Mouse (Mus musculus): ENCODE data around the gene Pet100.
"Not testable (repeated sequence)": the region's sequence is repeated elsewhere in the genome, so short reads cannot be mapped to it uniquely, and the experiment has no call there.

Pet100 gene

DNA sequence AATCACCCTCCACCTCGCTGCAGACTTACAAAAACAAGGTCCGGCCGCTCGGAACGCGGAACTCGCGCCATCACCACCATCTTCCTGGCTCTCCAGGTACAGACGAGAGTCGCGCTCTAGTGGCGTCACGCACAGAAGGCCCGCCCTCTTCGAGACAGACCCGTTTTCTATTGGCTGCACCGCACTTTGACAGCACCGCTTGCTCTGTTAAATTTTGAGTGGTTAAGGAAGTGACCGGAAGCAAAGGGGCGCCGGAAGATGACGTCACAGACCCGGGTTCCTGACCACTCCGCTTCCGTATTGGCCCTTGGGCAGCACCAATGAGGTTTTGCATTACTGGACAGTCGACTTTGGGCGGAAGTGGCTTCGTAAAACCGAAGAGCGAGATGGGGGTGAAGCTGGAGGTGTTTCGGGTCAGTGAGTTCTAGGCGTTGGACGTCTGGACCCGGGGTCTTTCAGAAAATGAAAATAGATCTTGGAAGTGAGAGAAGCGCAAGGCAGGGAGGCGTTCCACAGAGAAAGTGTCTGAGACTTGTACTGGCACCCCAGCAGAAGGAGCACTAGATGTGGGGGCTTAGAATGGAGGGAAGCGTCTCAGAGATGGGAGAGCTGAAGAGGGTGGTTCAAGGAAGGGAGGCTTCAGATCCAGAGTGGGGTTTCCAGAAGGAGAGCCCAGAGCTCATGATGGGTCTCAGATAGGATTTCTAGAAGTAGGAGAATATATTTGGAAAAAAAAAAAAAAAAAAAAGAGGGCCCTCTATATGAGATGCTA lies at the start of gene Pet100, which contains the start of gene Xab2:
Gene Pet100 (plus strand): TSS at position 350 of the 772 bp plus-strand sequence.
Gene Xab2 (minus strand): TSS at position 118 of the 772 bp plus-strand sequence.
- DNase-seq = peak; percentile 99

DNA sequence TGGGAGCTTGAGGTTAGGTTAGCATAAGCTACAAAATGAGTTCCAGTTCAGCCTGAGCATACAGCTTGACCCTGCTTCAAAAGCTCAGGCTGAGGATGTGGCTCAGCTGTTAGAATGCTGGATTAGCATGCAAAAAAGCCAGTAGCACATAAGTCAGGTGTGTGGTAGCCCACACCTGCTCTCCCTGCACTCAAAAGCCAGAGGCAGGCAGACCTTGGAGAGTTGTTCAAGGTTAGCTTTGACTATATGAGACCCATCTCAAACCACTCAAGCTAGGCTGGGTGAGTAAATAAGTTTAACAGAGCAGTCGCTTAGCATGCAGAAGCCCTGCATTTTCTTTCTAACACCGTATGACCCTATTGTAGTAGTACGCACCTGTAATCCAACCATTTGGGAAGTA lies 46.8 kb upstream of the Pet100 start:
- no peak for DNase-seq

DNA sequence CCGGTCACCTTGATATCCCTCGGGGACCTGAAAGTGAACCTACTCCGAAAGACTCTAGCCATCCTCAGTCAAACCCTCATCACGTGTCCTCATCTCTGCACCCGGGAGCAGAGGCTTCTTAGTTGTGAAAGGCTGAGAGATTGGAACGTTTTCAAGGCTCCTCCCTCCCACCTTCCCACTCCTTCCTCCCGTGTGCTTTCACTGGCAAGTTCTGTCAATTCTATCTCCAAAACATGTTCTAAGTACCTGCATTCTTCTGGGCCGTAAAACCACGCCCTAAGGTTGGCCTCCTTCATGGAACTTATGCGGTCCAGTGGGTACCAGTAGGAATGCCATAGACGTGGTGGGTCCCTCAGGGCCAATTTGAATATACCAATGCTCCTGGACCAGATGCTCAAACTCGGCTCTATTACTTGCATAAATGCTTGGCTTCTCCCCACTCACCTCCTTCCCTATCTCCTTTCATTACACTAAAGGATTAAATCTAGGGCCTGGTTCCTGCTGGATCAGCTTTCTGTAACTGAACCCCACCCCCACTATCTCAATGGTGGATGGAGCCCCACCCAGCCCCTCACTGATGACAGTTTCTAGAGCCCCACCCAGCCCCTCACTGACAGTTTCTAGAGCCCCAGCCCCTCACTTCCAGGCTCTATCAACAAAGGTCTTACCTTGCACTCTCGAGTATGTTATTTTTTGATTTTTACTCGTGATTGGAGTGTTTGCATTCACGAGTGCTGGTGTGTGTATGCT lies 45.0 kb upstream of the Pet100 start:
- no peak for DNase-seq

DNA sequence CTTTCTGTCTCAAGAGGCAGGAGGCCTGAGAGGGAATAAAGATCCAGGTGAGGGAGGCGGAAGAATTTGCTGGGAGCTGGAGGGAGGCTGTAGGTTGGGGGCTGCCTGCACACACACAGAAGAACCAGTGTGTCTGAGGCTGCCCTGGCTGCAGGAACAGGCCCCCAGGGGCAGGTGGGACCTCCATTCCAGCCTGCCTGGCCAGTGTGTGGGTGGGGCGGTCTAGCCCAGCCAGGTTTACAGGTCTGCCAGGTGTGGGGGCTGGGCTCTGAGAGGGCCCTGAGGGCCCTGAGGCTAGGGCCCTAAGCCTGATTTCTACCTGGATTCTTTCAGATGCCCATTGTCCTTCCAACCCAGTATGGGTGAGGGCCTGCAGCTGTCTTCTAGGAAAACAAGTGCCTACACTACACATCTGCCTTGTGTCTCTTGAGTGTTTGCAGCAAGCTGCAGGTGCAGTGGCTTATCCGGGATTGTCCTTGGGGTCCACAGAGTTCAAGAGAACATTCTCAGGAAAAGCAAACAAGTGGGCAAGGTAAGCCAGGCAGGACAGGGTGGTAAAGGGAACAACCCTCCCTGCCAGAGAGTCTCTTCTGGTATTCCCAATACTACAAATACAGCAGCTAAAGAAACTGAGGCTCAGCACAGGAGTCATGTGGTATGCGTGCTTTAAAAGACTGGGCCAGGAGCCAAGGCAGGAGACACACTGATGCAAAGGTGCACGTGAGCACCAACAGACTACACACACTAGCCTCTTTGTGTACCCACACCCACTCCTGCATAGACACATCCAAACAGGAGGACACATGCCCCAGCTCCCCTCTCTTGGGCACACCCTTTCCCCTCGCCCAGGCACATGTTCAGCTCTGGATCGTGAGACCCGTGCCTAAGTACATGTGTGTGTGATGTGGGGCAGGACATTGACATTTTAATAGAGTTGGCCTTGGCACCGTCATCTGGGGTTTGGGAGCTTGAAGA lies 41.7 kb upstream of the Pet100 start:
- no peak for DNase-seq

DNA sequence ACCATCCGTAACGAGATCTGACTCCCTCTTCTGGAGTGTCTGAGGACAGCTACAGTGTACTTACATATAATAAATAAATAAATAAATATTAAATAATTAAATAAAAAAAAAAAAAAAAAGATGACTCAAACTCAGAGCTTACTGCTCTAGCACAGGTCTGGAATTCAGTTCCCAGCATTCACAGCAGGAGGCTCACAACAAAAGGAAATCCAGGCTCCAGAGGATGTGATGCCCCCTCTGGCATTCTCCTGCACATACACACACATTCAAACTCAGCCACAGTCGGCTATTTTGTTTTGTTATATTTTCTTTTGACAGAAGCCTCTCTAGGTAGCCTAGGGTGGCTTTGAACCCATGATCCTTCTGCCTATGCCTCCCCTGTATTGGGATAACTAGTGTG lies 39.4 kb upstream of the Pet100 start:
- DNase-seq = not testable (repeated sequence)

DNA sequence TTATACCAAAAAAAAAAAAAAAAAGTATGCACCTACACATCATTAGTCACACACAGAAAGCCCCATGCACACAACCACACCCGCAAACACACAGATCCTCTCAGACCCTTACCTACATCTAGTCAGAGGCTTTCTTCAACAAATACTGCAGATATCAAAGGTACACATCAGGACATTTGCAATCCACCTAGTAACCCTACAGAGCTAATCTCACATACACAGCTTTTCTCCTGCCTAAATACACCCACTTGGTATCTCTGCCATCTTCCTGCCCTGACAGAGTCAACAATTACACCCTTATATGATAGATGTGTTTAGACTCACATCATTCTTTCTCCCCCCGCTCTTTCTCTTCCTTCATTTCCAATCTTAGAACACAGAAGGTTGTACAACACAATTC lies 34.9 kb upstream of the Pet100 start:
- DNase-seq = no peak

DNA sequence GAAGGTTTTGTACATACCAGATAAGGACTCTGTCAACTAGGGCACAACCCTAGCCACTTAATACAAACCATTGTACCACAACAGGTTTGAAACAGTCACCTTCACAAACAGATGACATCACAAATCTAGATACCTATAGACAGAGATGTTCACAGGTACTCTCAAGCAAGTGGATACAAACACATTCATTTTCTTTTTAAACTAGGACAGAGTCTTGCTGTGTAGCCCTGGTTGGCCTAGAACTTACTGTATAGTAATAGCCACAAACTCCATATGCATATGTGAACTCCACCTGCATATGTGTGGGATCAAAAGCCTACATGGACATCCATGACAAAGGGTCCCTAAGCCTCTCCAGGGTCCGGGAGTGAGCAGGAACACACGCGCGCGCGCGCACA lies 34.4 kb upstream of the Pet100 start, which contains the start of gene Camsap3:
Gene Camsap3 (plus strand): TSS at position 301 of the 398 bp plus-strand sequence.
- DNase-seq = no peak

DNA sequence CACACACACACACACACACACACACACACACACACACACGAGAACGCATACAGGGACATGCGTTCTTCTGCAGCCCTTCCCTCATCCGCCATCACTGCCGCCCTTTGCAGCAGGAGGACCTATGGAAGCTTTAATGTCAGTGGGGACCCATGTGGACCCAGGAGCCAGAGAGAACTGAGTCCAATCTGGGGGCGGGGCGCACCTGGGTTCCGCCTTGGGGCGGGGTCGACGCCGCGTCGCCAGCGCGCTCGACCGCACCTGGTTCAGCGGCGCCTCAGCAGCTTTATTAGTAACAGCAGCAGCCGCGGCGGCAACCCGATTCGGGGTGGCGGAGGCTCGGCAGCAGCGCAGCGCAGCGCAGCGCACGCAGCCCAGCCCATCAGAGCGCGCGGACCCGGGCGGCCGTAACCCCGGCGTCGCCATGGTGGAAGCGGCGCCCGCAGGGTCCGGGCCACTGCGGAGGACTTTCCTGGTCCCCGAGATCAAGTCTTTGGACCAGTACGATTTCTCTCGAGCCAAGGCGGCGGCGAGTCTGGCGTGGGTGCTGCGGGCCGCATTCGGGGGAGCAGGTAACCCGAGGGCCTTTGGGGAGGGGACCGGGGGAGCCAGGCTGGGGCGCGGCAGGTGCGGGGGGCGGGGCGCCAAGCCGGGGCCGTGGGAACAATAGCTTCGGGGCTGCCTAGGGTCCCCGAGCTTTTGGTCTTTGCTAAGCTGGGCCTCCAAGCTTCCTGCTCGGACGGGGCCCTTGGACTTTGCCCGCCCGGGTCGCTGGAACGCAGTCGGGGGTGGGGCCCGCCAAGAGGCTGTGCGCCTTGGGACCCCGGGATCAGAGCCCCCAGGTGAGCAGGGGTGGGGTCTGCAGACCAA lies 33.7 kb upstream of the Pet100 start:
- DNase-seq = peak; percentile 89

DNA sequence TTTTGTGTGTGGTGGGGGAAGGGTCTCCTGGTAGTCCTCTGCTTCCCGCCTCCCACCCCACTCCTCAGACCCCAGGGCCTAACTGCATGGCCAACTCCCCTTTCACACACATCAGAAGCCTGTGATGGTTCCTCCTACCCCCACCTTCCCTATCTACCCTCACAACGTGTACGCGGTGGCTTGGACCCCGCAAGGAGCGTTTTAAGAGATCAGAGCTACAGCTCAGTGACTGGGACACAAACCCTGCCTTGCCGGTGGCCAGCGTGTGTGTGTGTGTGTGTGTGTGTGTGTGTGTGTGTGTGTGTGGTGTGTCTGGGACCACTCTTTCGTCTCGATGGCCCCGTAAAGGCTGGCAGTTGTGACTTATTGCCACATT lies 33.1 kb upstream of the Pet100 start:
- DNase-seq = no peak

DNA sequence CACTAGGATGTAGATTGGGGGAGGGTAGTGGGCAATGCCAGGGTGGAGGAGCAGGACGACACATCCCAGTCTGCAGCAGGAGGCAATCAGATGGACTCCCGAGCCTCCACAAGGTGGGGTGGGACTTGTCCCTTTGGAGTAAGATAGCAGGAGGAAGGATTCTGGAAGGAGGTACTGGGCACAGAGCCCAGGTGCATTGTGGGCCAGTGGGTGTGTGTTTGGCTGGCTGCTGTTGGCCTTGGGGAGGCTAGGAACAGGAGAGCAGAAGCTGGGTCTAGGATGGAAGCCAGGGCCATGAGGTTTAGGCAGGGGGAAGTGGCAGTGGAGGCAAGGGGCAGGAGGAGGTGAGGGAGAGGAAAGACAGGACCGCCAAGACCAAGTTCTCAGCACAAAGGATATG lies 27.9 kb upstream of the Pet100 start:
- peak; percentile 19 for DNase-seq

DNA sequence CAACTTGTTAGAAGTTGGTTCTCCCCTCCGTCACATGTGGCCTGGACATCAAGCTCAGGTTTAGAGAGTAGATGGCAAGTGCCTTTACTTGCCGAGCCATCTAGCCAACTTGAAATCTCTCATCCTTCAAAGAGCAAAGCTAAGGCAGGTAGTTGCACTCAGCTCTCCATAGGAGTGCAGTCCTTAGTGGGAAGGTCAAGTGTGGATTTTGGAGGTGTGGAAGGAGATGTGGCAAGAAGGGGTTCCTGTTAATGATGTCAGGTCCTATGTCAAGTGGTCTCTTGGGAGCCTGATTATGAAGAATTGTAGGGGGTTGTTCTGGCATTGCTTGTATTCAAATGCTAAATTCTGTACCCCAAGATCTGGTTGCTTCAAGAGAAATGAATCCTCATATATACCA lies 26.9 kb upstream of the Pet100 start:
- no peak for DNase-seq

DNA sequence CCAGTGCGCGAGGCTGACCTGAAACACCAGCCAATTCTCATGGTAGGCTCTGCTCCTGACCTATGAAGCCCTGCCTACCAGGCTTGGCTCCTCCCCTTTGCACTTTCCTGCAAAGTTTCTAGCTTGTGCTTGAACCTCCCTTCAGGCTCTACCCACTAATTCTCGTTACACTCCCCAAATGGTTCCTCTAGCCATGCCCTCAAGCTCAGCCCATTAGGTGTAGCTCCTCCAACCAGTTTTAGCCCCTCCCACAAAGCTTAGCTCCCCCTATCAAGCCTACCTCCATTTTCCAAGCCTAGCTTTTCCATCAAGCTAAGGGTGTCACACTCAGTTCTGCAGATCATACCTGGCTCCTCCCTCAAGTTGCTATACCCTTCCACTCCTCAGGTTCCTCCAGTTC lies 23.3 kb upstream of the Pet100 start:
- no peak for DNase-seq

DNA sequence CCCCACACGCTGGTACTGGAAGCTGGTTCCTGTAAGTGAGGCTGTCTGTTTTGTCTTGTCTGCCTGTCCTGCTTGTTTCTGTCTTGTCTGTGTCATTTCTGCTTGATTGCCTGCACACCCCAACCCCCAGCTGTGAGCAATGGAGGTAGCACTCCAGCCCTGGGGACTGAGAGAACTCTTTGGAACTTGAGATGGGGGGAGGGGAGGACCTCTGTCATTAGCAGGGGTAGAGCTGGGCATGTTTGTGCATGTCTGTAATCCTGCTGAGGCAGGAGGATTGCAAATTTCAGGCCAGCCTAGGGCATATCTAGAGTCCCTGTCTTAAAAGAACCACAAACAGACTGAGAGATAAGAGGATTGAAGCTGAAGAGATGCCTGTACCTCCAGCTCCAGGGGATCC lies 22.1 kb upstream of the Pet100 start:
- no peak for DNase-seq

DNA sequence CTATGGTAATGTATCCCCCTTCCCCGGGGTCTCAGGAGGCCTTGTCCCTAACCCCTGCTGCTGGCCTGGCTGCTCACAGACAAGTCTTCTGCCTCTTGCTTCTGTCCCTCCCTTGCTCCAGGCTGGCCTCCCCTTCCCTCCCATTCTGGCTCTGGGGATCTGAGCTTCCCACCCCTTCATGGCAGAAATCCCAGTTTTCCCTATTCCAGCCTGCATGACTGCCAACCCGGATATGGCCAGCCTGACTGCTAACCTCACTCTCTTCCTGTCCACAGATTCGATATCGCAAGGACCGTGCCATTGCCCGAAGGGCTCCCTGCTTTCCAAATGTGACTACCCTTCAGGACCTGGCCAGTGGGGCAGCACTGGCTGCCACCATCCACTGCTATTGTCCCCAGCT lies 20.9 kb upstream of the Pet100 start:
- DNase-seq = peak; percentile 62

DNA sequence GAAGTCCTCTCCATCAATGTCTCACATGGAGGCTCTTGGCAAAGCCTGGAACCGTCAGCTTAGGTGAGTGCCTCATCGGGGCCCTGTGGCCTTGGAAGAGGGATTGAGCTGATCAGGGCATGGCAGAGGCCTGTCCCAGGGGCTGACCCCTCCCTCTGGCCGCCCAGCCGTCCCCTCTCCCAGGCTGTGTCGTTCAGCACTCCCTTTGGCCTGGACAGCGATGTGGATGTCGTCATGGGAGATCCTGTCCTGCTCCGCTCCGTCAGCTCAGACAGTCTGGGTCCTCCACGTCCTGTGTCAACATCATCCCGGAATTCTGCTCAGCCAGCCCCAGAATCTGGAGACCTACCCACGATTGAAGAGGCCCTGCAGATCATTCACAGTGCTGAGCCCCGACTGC lies 17.9 kb upstream of the Pet100 start:
- no peak for DNase-seq

DNA sequence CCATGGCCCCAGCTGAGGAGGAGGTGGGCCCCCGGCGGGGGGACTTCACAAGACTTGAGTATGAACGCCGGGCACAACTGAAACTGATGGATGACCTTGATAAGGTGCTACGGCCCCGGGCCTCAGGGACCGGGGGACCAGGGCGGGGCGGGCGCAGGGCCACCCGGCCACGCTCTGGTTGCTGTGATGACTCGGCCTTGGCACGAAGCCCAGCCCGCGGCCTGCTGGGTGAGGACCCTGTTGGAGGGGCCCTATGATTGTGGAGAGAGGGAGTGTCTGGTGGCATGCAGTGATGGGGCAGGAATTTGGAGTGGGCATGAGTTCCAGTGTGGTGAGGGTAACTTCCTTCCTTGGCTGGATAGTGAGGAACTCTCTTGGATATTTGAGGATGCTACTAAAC lies 14.8 kb upstream of the Pet100 start:
- peak; percentile 48 for DNase-seq

DNA sequence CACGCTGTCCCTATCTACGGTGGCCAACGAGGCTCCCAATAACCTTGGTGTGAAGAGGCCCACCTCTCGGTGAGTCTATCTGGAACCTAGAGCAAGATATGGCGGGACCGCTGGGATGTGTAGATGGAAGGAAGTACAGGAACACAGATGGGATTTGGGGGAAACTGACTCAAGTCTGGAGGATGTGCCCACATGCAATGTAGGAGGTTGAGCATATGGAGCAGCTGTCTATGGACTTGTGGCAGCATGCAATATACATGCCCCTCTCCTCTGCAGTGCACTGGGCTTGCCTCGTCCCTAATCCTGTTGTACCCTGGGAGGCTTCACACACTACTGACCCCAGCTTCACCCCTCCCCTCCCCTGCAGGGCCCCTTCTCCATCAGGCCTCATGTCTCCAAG lies 13.5 kb upstream of the Pet100 start:
- no peak for DNase-seq

DNA sequence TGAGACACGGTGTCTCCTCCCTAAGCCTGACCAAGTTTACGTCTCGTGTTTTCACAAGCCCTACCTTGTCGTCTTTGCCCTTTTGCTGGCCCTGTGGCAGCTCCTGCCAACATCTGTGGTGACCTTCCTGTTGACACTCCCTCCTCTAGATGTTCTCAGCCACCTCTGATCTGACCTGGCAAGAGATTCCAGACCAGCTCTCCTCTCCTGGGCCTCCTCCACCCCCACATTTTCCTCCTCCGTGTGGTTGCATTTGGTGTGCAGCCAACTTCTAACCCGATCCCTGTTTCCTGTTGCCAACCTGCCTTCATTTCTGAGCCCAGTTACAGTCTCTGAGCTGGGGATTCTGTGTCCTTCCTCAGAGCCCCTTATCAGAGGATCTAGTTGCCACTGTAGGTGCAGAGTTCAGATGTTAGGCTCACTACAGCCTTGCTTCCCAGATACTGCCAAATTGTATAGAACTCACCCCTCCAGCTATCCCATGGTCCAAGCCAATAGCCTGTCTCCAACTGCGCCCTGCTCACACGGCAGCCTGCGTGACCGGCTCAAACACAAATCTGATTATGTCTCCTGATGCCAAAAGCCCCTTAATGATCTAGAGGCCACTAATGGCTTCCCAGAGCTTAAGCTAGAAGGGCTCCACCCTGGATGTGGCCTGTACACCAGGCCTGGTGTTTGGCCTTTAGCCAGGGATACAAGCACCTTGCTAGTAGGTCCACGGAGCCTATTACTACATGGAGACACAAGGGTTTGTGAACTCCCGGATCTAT lies 12.1 kb upstream of the Pet100 start:
- peak; percentile 52 for DNase-seq

DNA sequence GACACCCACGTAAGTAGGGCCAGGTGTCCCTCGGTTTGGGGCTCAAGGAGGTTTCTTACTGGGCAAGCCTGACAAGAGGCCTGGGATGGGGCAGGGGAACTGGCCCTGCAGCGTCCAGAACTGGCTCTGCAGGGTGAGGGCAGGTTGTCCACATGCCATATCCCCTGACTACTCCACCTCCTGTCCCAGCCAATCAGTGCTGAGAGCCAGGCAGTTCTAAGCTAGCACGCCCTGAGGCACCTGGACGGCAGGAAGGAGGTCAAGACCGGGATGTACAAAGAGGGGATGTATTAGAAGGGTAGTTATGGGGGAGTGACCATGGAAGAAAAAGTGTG lies 11.6 kb upstream of the Pet100 start:
- peak; percentile 71 for DNase-seq

DNA sequence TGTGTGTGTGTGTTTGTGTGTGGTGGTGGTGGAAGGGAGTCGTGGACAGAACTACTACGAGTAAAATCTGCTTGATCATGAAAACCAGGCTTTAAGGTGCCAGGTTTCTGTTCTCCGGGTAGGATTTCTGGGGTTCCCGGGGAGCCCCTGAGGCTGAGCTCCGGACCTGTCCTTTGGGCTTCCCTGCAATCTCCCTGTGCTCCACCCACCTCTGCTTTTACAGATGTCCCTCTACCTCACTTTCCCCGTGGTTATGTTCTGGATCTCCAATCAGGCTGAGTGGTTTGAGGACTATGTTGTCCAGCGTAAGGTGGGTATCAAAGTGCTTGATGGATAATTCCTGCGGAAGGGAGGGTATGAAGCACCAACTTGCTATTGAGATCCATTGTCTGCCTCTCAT lies 771 bp downstream of the Pet100 start:
- no peak for DNase-seq

DNA sequence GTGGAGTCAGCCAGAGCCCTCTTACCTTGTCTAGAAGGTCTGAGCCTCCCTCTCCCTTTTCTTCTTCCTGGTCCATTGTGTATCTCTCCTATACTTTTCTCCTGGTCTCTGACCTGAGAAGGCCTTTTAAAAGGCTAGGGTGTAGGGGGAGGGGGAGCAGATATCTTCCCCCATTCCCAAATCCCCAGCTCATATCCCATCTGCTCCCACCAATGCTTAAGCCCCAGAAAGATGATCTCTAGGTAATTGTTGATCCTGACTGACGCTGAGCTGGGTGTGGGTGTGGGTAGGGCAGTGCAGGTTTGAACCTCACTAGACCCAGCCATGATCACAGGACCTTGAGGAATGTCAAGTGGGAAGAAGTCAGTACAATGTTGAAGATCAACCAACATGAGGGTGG lies 4.1 kb downstream of the Pet100 start, which contains the start of gene Pcp2:
Gene Pcp2 (minus strand): TSS at position 101 of the 400 bp plus-strand sequence.
- DNase-seq = no peak

All from kidney, postnatal 14 days (tissue).